Mouse (Mus musculus) MEL (cell line): ENCODE measurements around the gene Maml1.

ENCODE experiments used
- CTCF ChIP-seq, 3 experiments: IDR thresholded peaks in 2 of 3; conservative IDR thresholded peaks in 1 of 3; 2 replicates each; pipeline ENCODE4 v1.5.1; 2011 to 2012; ENCODE audit warnings: low read length in 3 of 3, low read depth in 2 of 3, mild to moderate bottlenecking in 2 of 3, improper control_type of control experiment in 1 of 3, inconsistent platforms in 1 of 3, mixed read lengths in 1 of 3, moderate library complexity in 1 of 3; ENCODE audit not compliant: control insufficient read depth in 1 of 3, insufficient read depth in 1 of 3, poor library complexity in 1 of 3, severe bottlenecking in 1 of 3
- ELF1 ChIP-seq: IDR thresholded peaks from 2 replicates; pipeline ENCODE4 v1.6.1; 2014; ENCODE audit warnings: low read depth, mild to moderate bottlenecking, inconsistent platforms, low read length, improper control_type of control experiment, moderate library complexity
- HCFC1 ChIP-seq: IDR thresholded peaks from 2 replicates; pipeline ENCODE4 v1.6.1; 2012; ENCODE audit warnings: low read depth, mild to moderate bottlenecking, inconsistent platforms, low read length, improper control_type of control experiment, moderate library complexity
- JUND ChIP-seq: IDR thresholded peaks from 2 replicates; pipeline ENCODE4 v1.6.1; 2011; ENCODE audit warnings: low read depth, mild to moderate bottlenecking, improper control_type of control experiment, low read length
- MAX ChIP-seq: IDR thresholded peaks from 2 replicates; pipeline ENCODE4 v1.6.1; 2011; ENCODE audit warnings: low read length, improper control_type of control experiment
- POLR2A ChIP-seq, 2 experiments: IDR thresholded peaks; 2 replicates each; pipeline ENCODE4 v1.6.1; 2011 to 2012; ENCODE audit warnings: low read length in 2 of 2, mild to moderate bottlenecking in 2 of 2, control low read depth in 1 of 2, improper control_type of control experiment in 1 of 2, low read depth in 1 of 2, moderate library complexity in 1 of 2; ENCODE audit not compliant: control insufficient read depth in 1 of 2, insufficient read depth in 1 of 2, poor library complexity in 1 of 2
- RCOR1 ChIP-seq: IDR thresholded peaks from 2 replicates; pipeline ENCODE4 v1.6.1; 2012; ENCODE audit warnings: low read depth, mild to moderate bottlenecking, inconsistent platforms, low read length, improper control_type of control experiment
- TAL1 ChIP-seq: IDR thresholded peaks from 2 replicates; pipeline ENCODE4 v1.6.1; 2012; ENCODE audit warnings: mild to moderate bottlenecking, inconsistent platforms, low read length, moderate library complexity, mixed read lengths
- TBP ChIP-seq: IDR thresholded peaks from 2 replicates; pipeline ENCODE4 v1.8.0; 2011; ENCODE audit warnings: low read depth, low read length, improper control_type of control experiment
- TCF12 ChIP-seq: IDR thresholded peaks from 2 replicates; pipeline ENCODE4 v1.6.1; 2014; ENCODE audit warnings: low read depth, mild to moderate bottlenecking, inconsistent platforms, low read length, improper control_type of control experiment, moderate library complexity
- USF2 ChIP-seq, 2 experiments: IDR thresholded peaks; 2 replicates each; pipeline ENCODE4 v1.6.1; 2011 to 2012; ENCODE audit warnings: improper control_type of control experiment in 2 of 2, low read length in 2 of 2, borderline replicate concordance in 1 of 2, inconsistent platforms in 1 of 2, low read depth in 1 of 2, mild to moderate bottlenecking in 1 of 2; ENCODE audit not compliant: insufficient read depth in 1 of 2
- ZC3H11A ChIP-seq: IDR thresholded peaks from 2 replicates; pipeline ENCODE4 v1.6.1; 2012; ENCODE audit warnings: low read depth, mild to moderate bottlenecking, inconsistent platforms, low read length, improper control_type of control experiment
- ZKSCAN1 ChIP-seq: IDR thresholded peaks from 2 replicates; pipeline ENCODE4 v1.6.1; 2012; ENCODE audit warnings: low read depth, mild to moderate bottlenecking, inconsistent platforms, low read length, improper control_type of control experiment, moderate library complexity

DNA sequence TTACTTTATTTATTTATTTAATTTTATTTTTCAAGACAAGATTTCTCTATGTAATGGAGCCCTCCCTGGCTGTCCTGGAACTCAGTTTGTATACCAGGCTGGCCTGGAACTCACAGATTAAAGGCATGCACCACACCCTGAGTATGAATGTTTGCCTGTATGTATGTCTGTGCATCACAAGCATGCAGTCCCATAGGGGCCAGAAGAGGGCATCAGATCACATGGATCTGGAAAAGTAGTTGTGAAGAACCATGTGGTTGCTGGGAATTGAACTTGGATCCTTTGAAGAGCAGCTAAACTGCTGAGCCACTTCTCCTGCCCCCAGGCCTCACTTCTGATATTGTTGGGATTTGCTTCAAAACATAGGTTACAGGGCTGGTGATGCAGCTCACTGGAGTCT, 15.1 kb downstream of the Maml1 start:
- TF ChIP-seq MAX = no peak
- no peak for TF ChIP-seq JUND
- TF ChIP-seq ZKSCAN1 = no peak
- peak in 2 of 3 experiments; percentile 22 to 34; a peak in 4 of 6 replicates for TF ChIP-seq CTCF (IDR thresholded peaks at IDR 0.05 in 2 of 3, conservative IDR thresholded peaks at IDR 0.05 in 1 of 3; ENCODE audit: control insufficient read depth in 1 of 3, insufficient read depth in 1 of 3, low read depth in 2 of 3, low read length in 3 of 3, poor library complexity in 1 of 3, severe bottlenecking in 1 of 3)
- TF ChIP-seq TAL1 = no peak
- no peak for TF ChIP-seq TCF12
- TF ChIP-seq USF2 (IDR thresholded peaks at IDR 0.05; ENCODE audit: borderline replicate concordance in 1 of 2, insufficient read depth in 1 of 2, low read depth in 1 of 2, low read length in 2 of 2) = no peak
- no peak for TF ChIP-seq POLR2A (IDR thresholded peaks at IDR 0.05; ENCODE audit: control insufficient read depth in 1 of 2, insufficient read depth in 1 of 2, low read depth in 1 of 2, low read length in 2 of 2, poor library complexity in 1 of 2)
- no peak for TF ChIP-seq RCOR1
- TF ChIP-seq TBP = no peak
- no peak for TF ChIP-seq ELF1
- no peak for TF ChIP-seq ZC3H11A
- TF ChIP-seq HCFC1 = no peak
